Mouse (Mus musculus): ENCODE results near the gene Rgs6. TPM values are rescaled to one million over a fixed set of nuclear protein-coding genes. Genes with fewer than 3 reads are reported as not detected.
A peak's percentile ranks its signal among the peaks of the same experiment; 100 is the strongest.

Rgs6 gene
- polyA plus RNA-seq, 1 experiment from 2014 or later = 1.2 TPM

GRCm38 (mm10) chr12:82602823-82603222 lies 14.7 kb downstream of the Rgs6 start:
- ATAC-seq = no peak
- WGBS = 75% methylated on average over 4 of the region's 4 CpGs

DNA sequence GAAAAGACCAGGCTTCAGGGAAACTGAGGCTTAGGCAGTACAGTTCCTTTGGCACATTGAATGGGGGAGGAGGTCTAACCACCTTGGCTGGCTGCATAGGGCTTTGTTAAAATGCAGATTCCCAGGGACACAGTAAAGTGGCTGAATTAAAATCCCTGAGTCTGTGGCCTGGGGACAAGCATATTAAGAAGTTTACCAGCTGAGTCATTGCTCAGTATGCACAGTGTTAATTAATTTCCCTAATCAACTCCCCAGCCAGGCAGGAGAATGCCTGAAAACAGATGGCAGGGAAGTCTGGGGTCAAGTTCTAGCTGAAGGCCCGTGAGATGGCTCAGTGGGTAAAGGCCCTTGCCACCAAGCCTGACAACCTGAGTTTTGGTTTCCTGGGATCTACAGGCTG lies 15.2 kb downstream of the Rgs6 start:
- Histone ChIP-seq H3K9ac (ENCODE audit: low read depth, low read length) (no peak overlapping the region), H3K9me3 (ENCODE audit: control insufficient read depth) (no peaks in the 10 kb centered on the region), H3K36me3 (ENCODE audit: control insufficient read depth, insufficient read depth) (no peaks in the 10 kb centered on the region), H3K27me3 (replicated peaks; ENCODE audit: control insufficient read depth, insufficient read depth, low read length) (no peaks in the 10 kb centered on the region), H3K4me1 (replicated peaks; ENCODE audit: control insufficient read depth, insufficient read depth, low read length) (no peaks in the 10 kb centered on the region), H3K4me2 (replicated peaks; ENCODE audit: low read depth) (no peak overlapping the region), H3K4me3 (ENCODE audit: low read depth, low read length) (no peak overlapping the region), H3K27ac (ENCODE audit: low read depth, low read length) (no peak overlapping the region)
- TF ChIP-seq CTCF (IDR thresholded peaks at IDR 0.05; ENCODE audit: low read depth) = no peak
- WGBS = 70% methylated on average over 1 of the region's 1 CpGs
- no peak for ATAC-seq

More at GRCm38 (mm10) chr12:82602823-82603222, 14.7 kb downstream of the Rgs6 start:
- Histone ChIP-seq H3K9me3 (ENCODE audit: control insufficient read depth) (no peaks in the 10 kb centered on the region), H3K9ac (ENCODE audit: low read depth, low read length) (no peak overlapping the region), H3K27ac (ENCODE audit: low read depth, low read length) (no peak overlapping the region), H3K36me3 (ENCODE audit: control insufficient read depth, insufficient read depth) (no peaks in the 10 kb centered on the region), H3K4me3 (ENCODE audit: low read depth, low read length) (no peak overlapping the region), H3K4me2 (replicated peaks; ENCODE audit: low read depth) (no peak overlapping the region), H3K27me3 (replicated peaks; ENCODE audit: control insufficient read depth, insufficient read depth, low read length) (no peaks in the 10 kb centered on the region), H3K4me1 (replicated peaks; ENCODE audit: control insufficient read depth, insufficient read depth, low read length) (no peaks in the 10 kb centered on the region)
- no peak for TF ChIP-seq CTCF (IDR thresholded peaks at IDR 0.05; ENCODE audit: low read depth)

DNA sequence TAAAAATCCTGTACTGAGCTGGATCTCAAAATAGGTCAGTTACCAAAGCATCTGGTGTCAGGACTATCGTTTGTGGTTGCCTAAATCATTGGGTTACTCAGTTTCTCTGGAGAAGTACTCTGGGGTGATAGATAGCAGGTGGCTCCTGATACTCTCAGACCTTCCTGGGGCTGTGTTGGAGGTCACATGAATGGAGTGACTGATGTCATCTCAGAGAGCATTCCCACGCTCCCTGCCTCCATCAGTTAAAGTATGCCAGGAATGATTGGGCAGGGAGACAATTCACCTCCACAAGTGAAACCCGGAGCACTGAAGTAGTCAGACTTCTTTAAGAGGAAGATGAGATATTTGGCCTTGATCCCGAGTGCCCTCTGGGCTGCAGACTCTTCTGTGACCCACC lies 15.9 kb downstream of the Rgs6 start:
- ATAC-seq = no peak
- no peak overlapping the region for H3K4me3 ChIP-seq (ENCODE audit: low read depth, low read length)
- no peaks in the 10 kb centered on the region for H3K27me3 ChIP-seq (replicated peaks; ENCODE audit: control insufficient read depth, insufficient read depth, low read length)
- TF ChIP-seq CTCF (IDR thresholded peaks at IDR 0.05; ENCODE audit: low read depth) = no peak
- no peaks in the 10 kb centered on the region for H3K9me3 ChIP-seq (ENCODE audit: control insufficient read depth)
- no peak overlapping the region for H3K9ac ChIP-seq (ENCODE audit: low read depth, low read length)
- no peaks in the 10 kb centered on the region for H3K36me3 ChIP-seq (ENCODE audit: control insufficient read depth, insufficient read depth)
- 42% methylated on average over 4 of the region's 4 CpGs for WGBS
- no peak overlapping the region for H3K27ac ChIP-seq (ENCODE audit: low read depth, low read length)
- no peak overlapping the region for H3K4me2 ChIP-seq (replicated peaks; ENCODE audit: low read depth)
- H3K4me1 ChIP-seq (replicated peaks; ENCODE audit: control insufficient read depth, insufficient read depth, low read length) = no peaks in the 10 kb centered on the region

- Histone ChIP-seq H3K4me1 (replicated peaks; ENCODE audit: control insufficient read depth, insufficient read depth, low read length) (peaks cover 7% of the 10 kb centered on the region; the same call in 1 of the 2 replicates), H3K4me2 (replicated peaks; ENCODE audit: low read depth) (no peak overlapping the region), H3K4me3 (ENCODE audit: low read depth, low read length) (no peak overlapping the region), H3K9me3 (ENCODE audit: control insufficient read depth) (no peaks in the 10 kb centered on the region), H3K9ac (ENCODE audit: low read depth, low read length) (no peak overlapping the region), H3K27me3 (replicated peaks; ENCODE audit: control insufficient read depth, insufficient read depth, low read length) (peaks cover 22% of the 10 kb centered on the region), H3K36me3 (ENCODE audit: control insufficient read depth, insufficient read depth) (no peaks in the 10 kb centered on the region), H3K27ac (ENCODE audit: low read depth, low read length) (peak overlapping the region; percentile 10; the same call in 1 of the 2 replicates)
- ATAC-seq = no peak
- WGBS = 67% methylated on average over 13 of the region's 13 CpGs
- TF ChIP-seq CTCF (IDR thresholded peaks at IDR 0.05; ENCODE audit: low read depth) = no peak
Observed at GRCm38 (mm10) chr12:82612769-82613660, 24.9 kb downstream of the Rgs6 start.

DNA sequence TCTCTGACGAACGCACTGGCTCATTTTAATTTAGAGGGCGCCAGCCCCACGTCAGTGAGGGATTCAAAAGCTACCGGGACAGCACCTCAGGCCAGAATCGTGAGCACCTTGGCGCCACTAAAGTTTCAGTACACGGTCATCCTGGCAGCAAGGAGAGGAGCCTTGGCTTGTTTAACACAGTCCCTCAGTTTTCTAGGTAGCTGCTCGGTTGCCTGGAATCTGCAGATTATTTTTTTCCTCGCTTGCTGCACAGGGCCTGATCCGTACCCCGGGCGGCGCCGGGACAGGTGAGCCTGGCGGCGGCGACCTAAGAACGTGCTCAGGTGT lies 28.4 kb downstream of the Rgs6 start:
- Histone ChIP-seq H3K4me3 (ENCODE audit: low read depth, low read length) (peak overlapping the region; percentile 62), H3K27me3 (replicated peaks; ENCODE audit: control insufficient read depth, insufficient read depth, low read length) (peaks cover 37% of the 10 kb centered on the region), H3K9me3 (ENCODE audit: control insufficient read depth) (no peaks in the 10 kb centered on the region), H3K4me2 (replicated peaks; ENCODE audit: low read depth) (peak overlapping the region; percentile 90), H3K4me1 (replicated peaks; ENCODE audit: control insufficient read depth, insufficient read depth, low read length) (peaks cover 7% of the 10 kb centered on the region; the same call in 1 of the 2 replicates), H3K36me3 (ENCODE audit: control insufficient read depth, insufficient read depth) (no peaks in the 10 kb centered on the region), H3K9ac (ENCODE audit: low read depth, low read length) (peak overlapping the region; percentile 43), H3K27ac (ENCODE audit: low read depth, low read length) (no peak overlapping the region)
- 6% methylated on average over 19 of the region's 19 CpGs for WGBS
- ATAC-seq = no peak
- TF ChIP-seq CTCF (IDR thresholded peaks at IDR 0.05; ENCODE audit: low read depth) = no peak

DNA sequence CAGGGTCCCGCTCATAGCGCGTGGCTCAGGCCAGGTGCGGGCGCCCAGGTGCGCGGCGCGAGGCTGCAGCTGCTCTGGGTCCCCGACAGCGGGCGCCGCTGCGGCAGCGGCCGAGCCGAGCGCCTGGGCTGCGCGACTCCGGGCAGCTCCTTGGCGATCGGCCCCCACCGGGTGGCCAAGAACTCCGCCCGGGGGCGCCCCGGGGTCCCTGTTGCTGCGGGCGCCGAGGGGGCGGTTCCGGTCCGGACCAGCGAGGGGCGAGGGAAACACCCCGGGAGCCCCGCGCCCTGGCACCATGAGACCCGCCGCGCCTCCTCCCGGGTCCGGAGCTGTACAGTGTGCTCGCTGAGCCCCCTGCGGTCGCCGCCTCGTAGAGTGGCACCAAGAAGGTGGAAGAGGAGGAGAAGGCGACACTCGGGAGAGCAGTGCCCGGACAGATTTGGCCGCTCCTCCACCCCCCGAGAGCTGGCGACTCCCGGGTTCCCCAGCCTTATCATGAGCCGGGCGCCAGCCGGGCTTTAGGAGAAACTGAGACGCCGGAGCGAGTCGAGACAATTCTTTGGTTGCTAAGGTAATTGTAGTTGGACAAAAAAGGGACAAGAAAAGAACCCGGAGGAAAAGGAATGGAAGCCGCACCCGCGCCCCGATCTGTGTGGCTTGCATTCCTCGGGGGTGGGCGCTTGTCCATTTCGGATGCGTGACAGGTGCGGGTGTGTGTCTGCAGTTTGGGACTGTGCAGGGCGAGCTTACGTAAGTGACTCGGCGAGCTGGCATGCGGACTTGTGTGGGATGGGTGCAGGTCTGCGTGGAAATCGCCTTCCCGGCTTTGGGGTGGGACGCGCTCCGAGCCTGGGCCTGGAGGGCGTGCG lies 29.0 kb downstream of the Rgs6 start:
- ATAC-seq = peak; percentile 51; the same call in 1 of the 2 replicates
- no peaks in the 10 kb centered on the region for H3K36me3 ChIP-seq (ENCODE audit: control insufficient read depth, insufficient read depth)
- no peaks in the 10 kb centered on the region for H3K9me3 ChIP-seq (ENCODE audit: control insufficient read depth)
- no peak overlapping the region for H3K27ac ChIP-seq (ENCODE audit: low read depth, low read length)
- H3K4me1 ChIP-seq (replicated peaks; ENCODE audit: control insufficient read depth, insufficient read depth, low read length) = peaks cover 7% of the 10 kb centered on the region; the same call in 1 of the 2 replicates
- TF ChIP-seq CTCF (IDR thresholded peaks at IDR 0.05; ENCODE audit: low read depth) = peak; percentile 53; the same call in 1 of the 2 replicates
- 1% methylated on average over 86 of the region's 86 CpGs for WGBS
- H3K9ac ChIP-seq (ENCODE audit: low read depth, low read length) = peak overlapping the region; percentile 43
- peaks cover 37% of the 10 kb centered on the region for H3K27me3 ChIP-seq (replicated peaks; ENCODE audit: control insufficient read depth, insufficient read depth, low read length)
- peak overlapping the region; percentile 90 for H3K4me2 ChIP-seq (replicated peaks; ENCODE audit: low read depth)
- H3K4me3 ChIP-seq (ENCODE audit: low read depth, low read length) = peak overlapping the region; percentile 62
